Mouse (Mus musculus) hindbrain, embryonic 14.5 days (tissue): ENCODE data around the gene Ttc7b. TPM values are rescaled to one million over a fixed set of nuclear protein-coding genes. Genes with fewer than 3 reads are reported as not detected.

Source experiments
- ATAC-seq: fragments of 200-750 bp; cut with Nextera tagmentation; 2 replicates; pipeline ENCODE4 v1.8.0; 2017; ENCODE audit warnings: moderate number of reproducible peaks, mild to moderate bottlenecking, moderate TSS enrichment, moderate library complexity; ENCODE audit not compliant: low FRiP score
- DNase-seq: peaks from one replicate; pipeline ENCODE4 v3.0.0-alpha.2; 2015; ENCODE audit warnings: low spot score
- H3K27ac ChIP-seq: fragments of 300-500 bp; sonication (generic); 2 replicates; pipeline ENCODE4 v1.5.1; 2014; ENCODE audit warnings: mild to moderate bottlenecking, moderate library complexity
- H3K27me3 ChIP-seq: fragments of 300-500 bp; sonication (generic); 2 replicates; pipeline ENCODE4 v1.6.1; 2014; ENCODE audit warnings: mild to moderate bottlenecking, low read length, mixed read lengths; ENCODE audit not compliant: control insufficient read depth, insufficient read depth
- H3K36me3 ChIP-seq: fragments of 300-500 bp; sonication (generic); replicated peaks from 2 replicates; pipeline ENCODE4 v1.6.1; 2014; ENCODE audit not compliant: control insufficient read depth, insufficient read depth
- H3K4me1 ChIP-seq: fragments of 300-500 bp; sonication (generic); replicated peaks from 2 replicates; pipeline ENCODE4 v1.6.1; 2014; ENCODE audit warnings: antibody characterized with exemption, low read length, mixed read lengths; ENCODE audit not compliant: control insufficient read depth, insufficient read depth
- H3K4me2 ChIP-seq: fragments of 300-500 bp; sonication (generic); replicated peaks from 2 replicates; pipeline ENCODE4 v1.6.1; 2014; ENCODE audit warnings: mild to moderate bottlenecking, moderate library complexity
- H3K4me3 ChIP-seq: fragments of 300-500 bp; sonication (generic); replicated peaks from 2 replicates; pipeline ENCODE4 v1.5.1; 2014; ENCODE audit warnings: mild to moderate bottlenecking, low read length
- H3K9ac ChIP-seq: fragments of 300-500 bp; sonication (generic); 2 replicates; pipeline ENCODE4 v1.6.1; 2014
- H3K9me3 ChIP-seq: fragments of 300-500 bp; sonication (generic); 2 replicates; pipeline ENCODE4 v1.6.1; 2016; ENCODE audit warnings: low read length; ENCODE audit not compliant: control insufficient read depth
- WGBS: fragments of 180-500 bp; shearing (Covaris S2); extraction: QIAGEN DNeasy Blood & Tissue Kit; methylation state at CpG from one replicate; pipeline ENCODE4 v1.1.7; 2014; 5-methylcytosine and 5-hydroxymethylcytosine counted together
- polyA plus RNA-seq: library from polyadenylated mRNA; unstranded; fragments of >200 nt; fragmentation: Nextera tagmentation; extraction: Ambion mirVana; gene quantifications from 2 replicates; pipeline ENCODE4 v1.2.1, GENCODE M21; 2014

Gene Ttc7b
- polyA plus RNA-seq, 1 experiment from 2014 or later, result 12.4 TPM

DNA sequence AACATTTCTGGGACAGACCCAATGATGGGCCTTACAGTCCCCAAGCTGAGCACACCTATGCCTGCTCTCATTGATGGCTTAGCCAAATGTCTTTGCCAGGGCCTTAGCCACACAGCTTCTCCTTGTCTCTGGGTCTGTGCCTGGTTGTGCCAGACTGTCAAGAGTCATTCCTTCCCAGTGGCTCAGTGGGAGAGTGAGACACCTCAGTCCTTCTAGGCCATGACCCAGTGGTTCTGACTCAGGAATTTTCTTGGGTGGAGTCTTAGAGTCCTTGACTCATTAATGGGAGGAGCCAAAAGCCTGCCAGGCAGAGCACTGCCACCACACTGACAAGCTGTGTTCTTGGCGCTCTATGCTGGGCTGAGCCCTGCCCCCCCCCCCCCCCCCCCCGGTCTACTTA lies 193.9 kb downstream of the Ttc7b start:
- Histone ChIP-seq H3K9me3 (no peaks in the 10 kb centered on the region), H3K27ac (no peak overlapping the region), H3K4me2 (no peak overlapping the region), H3K4me3 (no peak overlapping the region), H3K9ac (no peak overlapping the region), H3K27me3 (no peaks in the 10 kb centered on the region), H3K4me1 (peaks cover 5% of the 10 kb centered on the region; the same call in 1 of the 2 replicates), H3K36me3 (peaks cover 26% of the 10 kb centered on the region)
- DNase-seq, result no peak
- ATAC-seq, result peak; percentile 16; the same call in 1 of the 2 replicates
- WGBS, result 88% methylated on average over 2 of the region's 2 CpGs

DNA sequence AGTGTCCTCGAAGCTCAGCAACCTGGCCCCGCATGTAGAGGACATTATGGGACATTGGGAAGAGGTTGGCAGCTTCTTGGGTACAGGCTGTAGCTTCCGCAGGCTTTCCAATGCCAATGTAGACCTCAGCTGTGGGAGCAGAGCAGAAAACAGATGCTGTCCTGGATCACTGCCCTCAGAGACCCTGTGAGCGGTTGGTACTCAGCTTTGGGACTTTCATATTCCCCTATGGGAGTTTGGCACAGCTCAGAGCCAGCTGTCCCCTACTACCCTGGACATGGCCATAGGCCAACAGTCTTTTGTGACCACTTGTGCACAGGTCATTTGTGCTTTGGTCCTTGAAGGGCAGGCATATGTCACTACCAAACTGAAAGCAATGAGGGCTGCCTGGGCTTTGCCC lies 195.0 kb downstream of the Ttc7b start:
- Histone ChIP-seq H3K36me3 (peaks cover 25% of the 10 kb centered on the region), H3K4me2 (no peak overlapping the region), H3K9me3 (no peaks in the 10 kb centered on the region), H3K9ac (no peak overlapping the region), H3K27me3 (no peaks in the 10 kb centered on the region), H3K27ac (no peak overlapping the region), H3K4me3 (no peak overlapping the region), H3K4me1 (peaks cover 5% of the 10 kb centered on the region; the same call in 1 of the 2 replicates)
- DNase-seq (no peak), ATAC-seq (0 out of 2 replicates have a peak, but pooled peaks have one; percentile 40)
- 84% methylated on average over 4 of the region's 4 CpGs for WGBS

DNA sequence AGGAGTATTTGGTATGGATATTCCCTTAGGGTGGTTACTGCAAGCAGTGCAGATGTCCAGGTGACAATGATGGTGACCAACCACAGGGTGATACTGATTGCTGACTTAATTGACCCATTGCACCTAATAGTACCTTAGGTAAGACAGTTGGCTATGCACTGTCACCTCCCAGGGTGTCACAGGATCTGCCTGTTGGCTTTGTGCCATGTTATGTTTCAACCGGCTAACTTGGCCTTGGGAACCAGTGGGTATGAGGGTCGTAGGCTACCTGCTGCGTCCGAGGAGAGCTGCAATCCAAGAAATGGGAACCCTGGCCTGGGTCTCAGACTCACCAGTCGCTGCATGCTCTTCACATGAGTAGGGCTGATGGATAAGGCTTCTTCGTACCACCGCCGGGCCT lies 195.4 kb downstream of the Ttc7b start:
- Histone ChIP-seq H3K9ac (no peak overlapping the region), H3K27ac (no peak overlapping the region), H3K4me3 (no peak overlapping the region), H3K36me3 (peaks cover 25% of the 10 kb centered on the region), H3K27me3 (no peaks in the 10 kb centered on the region), H3K4me2 (no peak overlapping the region), H3K4me1 (peaks cover 5% of the 10 kb centered on the region; the same call in 1 of the 2 replicates), H3K9me3 (no peaks in the 10 kb centered on the region)
- ATAC-seq (no peak), DNase-seq (no peak)
- WGBS, result 91% methylated on average over 8 of the region's 8 CpGs

DNA sequence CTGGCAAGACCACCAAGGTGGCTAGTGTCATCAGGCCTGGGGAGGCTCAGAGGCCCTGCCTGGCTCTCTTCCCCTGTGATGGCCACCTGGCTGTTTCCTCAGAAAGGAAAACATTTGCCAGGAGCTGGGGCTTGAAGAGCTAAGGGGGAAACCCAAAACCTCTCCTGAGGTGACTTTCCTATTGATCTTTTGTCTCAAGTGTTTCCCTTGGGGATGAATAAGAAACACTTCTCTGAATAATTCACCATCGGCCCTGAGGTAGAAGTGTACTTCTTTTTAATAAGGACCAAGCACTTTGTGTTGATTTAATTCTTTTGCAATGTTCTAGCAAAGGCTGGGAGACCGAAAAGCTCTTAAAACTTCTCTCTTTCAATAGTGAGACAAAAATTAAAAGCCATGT lies 197.0 kb downstream of the Ttc7b start:
- Histone ChIP-seq H3K9ac (no peak overlapping the region), H3K4me1 (peaks cover 5% of the 10 kb centered on the region; the same call in 1 of the 2 replicates), H3K27me3 (no peaks in the 10 kb centered on the region), H3K36me3 (peaks cover 36% of the 10 kb centered on the region), H3K4me2 (no peak overlapping the region), H3K9me3 (no peaks in the 10 kb centered on the region), H3K27ac (no peak overlapping the region), H3K4me3 (no peak overlapping the region)
- DNase-seq (no peak), ATAC-seq (no peak)
- 75% methylated on average over 2 of the region's 2 CpGs for WGBS

DNA sequence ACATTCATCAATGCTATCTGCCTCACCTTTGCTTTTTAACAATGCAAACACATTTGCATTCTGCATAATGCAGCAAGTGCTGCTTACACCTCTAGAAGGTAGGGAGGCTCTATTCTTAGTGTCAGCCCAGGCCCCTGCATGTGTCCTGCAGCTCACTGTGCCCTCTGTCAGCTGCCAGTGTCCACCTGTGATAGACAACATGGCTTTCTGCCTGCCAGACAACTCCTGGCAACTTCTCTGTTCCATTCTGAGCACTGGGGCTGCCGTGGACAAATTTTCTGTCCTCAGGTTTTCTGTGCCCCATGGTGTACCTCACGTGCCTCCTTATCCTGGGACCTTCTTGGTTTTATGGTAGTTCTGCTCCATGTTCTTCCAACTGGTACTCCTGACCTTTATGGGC lies 198.4 kb downstream of the Ttc7b start:
- no peak overlapping the region for H3K9ac ChIP-seq

DNA sequence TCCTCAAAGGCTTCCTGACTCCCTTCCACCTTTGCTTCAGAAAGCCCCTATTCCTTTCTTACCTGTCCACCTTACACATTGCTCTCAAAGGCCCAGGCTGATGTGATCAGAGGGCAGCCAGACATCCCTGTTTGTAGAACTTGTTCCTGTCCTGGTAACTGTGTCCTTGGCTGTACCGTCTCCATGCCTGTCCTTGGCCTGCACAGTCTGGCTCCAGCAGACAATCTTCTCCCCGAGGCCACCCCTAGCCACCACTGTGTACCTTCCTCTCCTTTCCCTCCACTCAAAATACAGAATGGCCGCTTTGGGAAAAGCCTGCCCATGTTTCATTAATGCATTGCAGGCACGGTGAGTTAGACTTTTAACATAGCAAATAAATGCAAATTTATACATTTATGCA lies 199.1 kb downstream of the Ttc7b start:
- WGBS, result 42% methylated on average over 4 of the region's 4 CpGs
- H3K36me3 ChIP-seq, result peaks cover 31% of the 10 kb centered on the region

More for the DNA sequence above, 198.4 kb downstream of the Ttc7b start:
- H3K4me3 ChIP-seq, result no peak overlapping the region
- H3K36me3 ChIP-seq, result peaks cover 31% of the 10 kb centered on the region
- no peak overlapping the region for H3K4me2 ChIP-seq
- H3K9me3 ChIP-seq, result no peaks in the 10 kb centered on the region
- 94% methylated on average over 2 of the region's 2 CpGs for WGBS
- peaks cover 5% of the 10 kb centered on the region; the same call in 1 of the 2 replicates for H3K4me1 ChIP-seq
- ATAC-seq (no peak), DNase-seq (no peak)
- H3K27me3 ChIP-seq, result no peaks in the 10 kb centered on the region
- peak overlapping the region; percentile 54 for H3K27ac ChIP-seq

DNA sequence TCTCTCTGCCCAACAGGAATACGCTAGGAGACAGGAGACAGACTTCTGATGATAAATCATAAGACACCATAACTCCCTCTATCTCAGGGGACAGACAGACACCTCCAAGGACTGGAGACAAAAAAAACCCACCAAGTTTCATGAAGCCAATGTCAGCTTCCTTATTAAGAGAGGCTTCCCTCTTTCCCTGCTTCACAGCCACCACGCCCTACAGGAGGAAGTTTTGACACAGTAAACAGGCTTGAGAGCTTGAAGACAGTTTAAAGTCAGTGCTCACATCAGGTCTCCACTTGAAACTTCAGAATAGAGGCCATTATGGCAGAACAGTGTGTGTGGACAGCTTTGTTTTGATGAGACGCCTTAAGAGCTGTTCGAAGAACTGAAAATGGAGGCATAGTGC lies 200.9 kb downstream of the Ttc7b start:
- peaks cover 21% of the 10 kb centered on the region for H3K4me1 ChIP-seq
- no peak overlapping the region for H3K27ac ChIP-seq
- H3K9ac ChIP-seq, result no peak overlapping the region
- no peaks in the 10 kb centered on the region for H3K27me3 ChIP-seq
- H3K4me2 ChIP-seq, result no peak overlapping the region
- peaks cover 22% of the 10 kb centered on the region for H3K36me3 ChIP-seq
- no peak for ATAC-seq
- no peaks in the 10 kb centered on the region for H3K9me3 ChIP-seq
- H3K4me3 ChIP-seq, result no peak overlapping the region
- DNase-seq, result no peak
- 94% methylated on average over 4 of the region's 4 CpGs for WGBS

More for the DNA sequence above, 199.1 kb downstream of the Ttc7b start:
- no peak overlapping the region for H3K4me2 ChIP-seq
- no peak for DNase-seq
- ATAC-seq, result no peak
- H3K9me3 ChIP-seq, result no peaks in the 10 kb centered on the region
- H3K4me3 ChIP-seq, result no peak overlapping the region
- H3K27me3 ChIP-seq, result no peaks in the 10 kb centered on the region
- no peak overlapping the region for H3K27ac ChIP-seq
- no peak overlapping the region for H3K9ac ChIP-seq
- peaks cover 5% of the 10 kb centered on the region; the same call in 1 of the 2 replicates for H3K4me1 ChIP-seq

DNA sequence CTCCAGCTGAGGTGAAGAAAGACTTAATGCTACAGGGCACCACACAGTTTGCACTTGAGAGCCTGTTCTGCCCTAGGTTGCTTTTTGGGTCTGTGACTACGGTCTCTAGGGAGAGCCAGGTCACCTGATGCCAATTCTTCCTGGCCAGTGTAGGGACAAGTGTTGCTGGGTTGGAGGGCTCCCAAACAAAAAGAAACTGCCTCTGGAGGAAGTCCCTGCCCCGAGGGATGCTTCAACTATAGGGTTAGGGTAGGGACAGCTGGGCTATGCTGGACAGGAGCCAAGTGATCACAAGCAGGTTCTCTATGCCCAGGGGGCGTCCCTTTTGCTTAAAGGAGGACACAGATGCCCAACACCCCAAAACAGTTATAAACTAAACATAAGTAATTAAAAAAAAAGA lies 202.7 kb downstream of the Ttc7b start:
- DNase-seq (no peak), ATAC-seq (no peak)
- Histone ChIP-seq H3K36me3 (peaks cover 20% of the 10 kb centered on the region), H3K27ac (no peak overlapping the region), H3K4me1 (peaks cover 39% of the 10 kb centered on the region), H3K4me2 (no peak overlapping the region), H3K9me3 (no peaks in the 10 kb centered on the region), H3K27me3 (no peaks in the 10 kb centered on the region), H3K9ac (no peak overlapping the region), H3K4me3 (no peak overlapping the region)
- 55% methylated on average over 3 of the region's 3 CpGs for WGBS

DNA sequence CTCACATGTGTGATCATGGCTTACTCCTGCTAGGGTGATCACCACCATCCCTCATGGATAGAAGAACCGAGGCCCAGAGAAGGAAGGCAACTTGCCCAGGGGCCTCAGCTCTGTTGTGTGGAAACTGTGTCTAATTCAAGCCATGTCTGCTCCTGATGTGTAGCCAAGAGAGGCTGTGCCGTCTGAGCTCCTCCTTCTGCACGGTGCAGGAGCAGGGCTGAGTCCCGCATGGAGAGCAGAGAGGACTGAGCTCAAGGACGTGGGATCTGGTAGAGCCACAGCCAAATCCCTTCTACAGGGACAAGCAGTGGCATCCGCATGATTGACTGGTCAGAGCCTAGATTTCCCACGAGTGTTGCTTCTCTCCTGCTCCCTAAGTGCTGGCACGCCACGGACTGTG lies 204.5 kb downstream of the Ttc7b start:
- H3K27ac ChIP-seq, result peak overlapping the region; percentile 76
- H3K9ac ChIP-seq, result no peak overlapping the region
- no peak overlapping the region for H3K4me2 ChIP-seq
- peaks cover 20% of the 10 kb centered on the region for H3K36me3 ChIP-seq
- H3K4me3 ChIP-seq, result no peak overlapping the region
- H3K27me3 ChIP-seq, result no peaks in the 10 kb centered on the region
- WGBS, result 51% methylated on average over 9 of the region's 9 CpGs
- ATAC-seq (peak; percentile 41), DNase-seq (no peak)
- no peaks in the 10 kb centered on the region for H3K9me3 ChIP-seq
- peaks cover 44% of the 10 kb centered on the region for H3K4me1 ChIP-seq
